Mouse (Mus musculus) frontal cortex, adult (tissue): Measurements from ENCODE around the gene Nhsl1.
"Not testable (repeated sequence)": the region's sequence is repeated elsewhere in the genome, so short reads cannot be mapped to it uniquely, and the experiment has no call there.

Source experiments
- ATAC-seq: cut with Nextera tagmentation; 2 replicates; pipeline ENCODE4 v1.9.2; 2017; ENCODE audit warnings: mild to moderate bottlenecking, moderate library complexity, mixed read lengths; ENCODE audit not compliant: low TSS enrichment

Gene Nhsl1

DNA sequence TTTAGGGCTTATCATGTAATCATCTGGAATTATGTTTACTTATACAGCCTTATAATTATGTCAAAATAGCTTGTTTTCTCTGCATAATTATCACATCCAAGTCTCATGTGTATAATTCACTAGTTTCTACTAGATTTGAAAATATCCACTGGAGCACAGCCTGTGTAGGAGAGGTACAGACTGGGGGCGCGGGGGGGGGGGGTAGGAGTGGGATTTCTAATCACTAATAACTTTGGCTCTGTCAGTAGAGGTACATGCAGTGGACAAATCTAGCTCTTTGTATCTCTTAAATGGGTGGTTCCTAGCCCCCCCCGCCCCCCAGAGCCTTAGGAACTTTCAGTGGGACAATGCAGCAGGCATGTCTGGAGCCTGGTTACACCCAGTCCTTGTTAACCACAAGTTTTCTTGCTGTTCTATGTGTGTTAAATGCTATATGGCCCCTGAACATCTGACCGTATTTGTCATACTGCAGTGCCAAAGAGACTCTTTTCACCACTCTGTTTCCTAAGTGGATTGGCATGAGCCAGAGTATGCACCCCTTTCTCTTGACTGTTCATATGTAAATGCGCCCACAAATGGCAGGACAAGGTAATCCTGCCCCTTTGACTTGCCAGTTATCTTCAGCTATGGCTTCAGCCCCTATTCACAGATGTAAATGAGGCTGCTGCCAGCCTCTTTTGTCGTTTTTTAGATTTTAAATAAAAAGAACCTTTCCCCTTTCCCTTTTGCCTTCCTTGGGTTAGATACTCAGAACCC lies 127.0 kb downstream of the Nhsl1 start:
- no peak for ATAC-seq

GRCm38 (mm10) chr10:18446359-18446820 lies 127.6 kb downstream of the Nhsl1 start:
- ATAC-seq, result no peak

GRCm38 (mm10) chr10:18447299-18447698 lies 128.5 kb downstream of the Nhsl1 start:
- no peak for ATAC-seq

- ATAC-seq, result not testable (repeated sequence)
Observed at GRCm38 (mm10) chr10:18448896-18449295, 130.1 kb downstream of the Nhsl1 start.

GRCm38 (mm10) chr10:18453380-18453779 lies 134.6 kb downstream of the Nhsl1 start:
- ATAC-seq, result peak; percentile 95

DNA sequence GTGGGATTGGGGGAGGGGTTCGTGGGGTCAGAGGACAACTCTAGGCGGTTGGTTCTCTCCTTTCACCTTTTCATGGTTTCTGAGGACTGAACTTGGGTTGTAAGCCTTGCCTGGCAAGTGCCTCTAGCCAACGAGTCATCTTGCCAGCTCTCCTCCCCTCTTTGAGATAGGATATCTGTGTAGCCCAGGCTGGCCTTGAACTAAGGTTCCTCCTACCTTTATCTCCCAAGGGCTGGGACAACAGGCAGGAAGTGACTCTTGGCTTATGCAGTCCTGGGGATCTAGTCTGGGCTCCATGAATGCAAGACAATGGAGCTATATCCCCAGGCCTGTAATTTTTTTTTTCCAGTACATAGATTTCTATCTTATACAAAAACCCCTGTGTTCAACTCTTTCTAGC lies 135.4 kb downstream of the Nhsl1 start:
- ATAC-seq, result no peak

DNA sequence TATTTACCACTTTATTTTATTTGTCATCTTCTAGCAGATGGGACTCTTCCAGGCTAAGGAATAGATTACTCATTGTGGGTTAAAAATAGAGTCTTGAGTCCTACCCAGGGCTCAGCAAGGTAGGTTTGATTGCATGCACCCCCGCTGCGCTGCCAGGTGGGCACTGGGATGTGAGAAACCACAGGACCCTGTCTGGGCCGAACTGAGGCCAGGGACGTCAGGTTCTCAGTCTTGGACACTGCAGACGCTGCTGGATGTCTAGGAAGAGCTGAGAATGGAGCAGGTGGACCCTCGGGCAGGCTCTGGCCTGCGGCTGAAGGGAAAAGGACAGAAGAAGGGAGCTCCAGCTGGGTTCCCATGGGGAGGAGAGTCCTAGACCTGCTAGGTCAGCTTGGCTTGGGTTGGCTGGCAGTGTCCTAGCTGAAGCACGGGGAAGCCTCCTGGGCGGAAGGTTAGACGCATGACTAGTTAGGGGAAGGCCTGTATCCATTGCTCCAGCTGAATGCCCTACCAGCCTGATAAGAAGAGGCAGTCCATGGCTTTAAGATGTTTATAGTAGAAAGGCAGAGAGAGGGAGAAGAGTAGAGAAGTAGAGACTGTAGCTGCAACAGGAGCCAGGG lies 136.6 kb downstream of the Nhsl1 start:
- ATAC-seq, result no peak

- no peak for ATAC-seq
Observed at GRCm38 (mm10) chr10:18457808-18458475, 139.2 kb downstream of the Nhsl1 start.

- ATAC-seq, result no peak
Observed at GRCm38 (mm10) chr10:18461336-18461735, 142.6 kb downstream of the Nhsl1 start.

DNA sequence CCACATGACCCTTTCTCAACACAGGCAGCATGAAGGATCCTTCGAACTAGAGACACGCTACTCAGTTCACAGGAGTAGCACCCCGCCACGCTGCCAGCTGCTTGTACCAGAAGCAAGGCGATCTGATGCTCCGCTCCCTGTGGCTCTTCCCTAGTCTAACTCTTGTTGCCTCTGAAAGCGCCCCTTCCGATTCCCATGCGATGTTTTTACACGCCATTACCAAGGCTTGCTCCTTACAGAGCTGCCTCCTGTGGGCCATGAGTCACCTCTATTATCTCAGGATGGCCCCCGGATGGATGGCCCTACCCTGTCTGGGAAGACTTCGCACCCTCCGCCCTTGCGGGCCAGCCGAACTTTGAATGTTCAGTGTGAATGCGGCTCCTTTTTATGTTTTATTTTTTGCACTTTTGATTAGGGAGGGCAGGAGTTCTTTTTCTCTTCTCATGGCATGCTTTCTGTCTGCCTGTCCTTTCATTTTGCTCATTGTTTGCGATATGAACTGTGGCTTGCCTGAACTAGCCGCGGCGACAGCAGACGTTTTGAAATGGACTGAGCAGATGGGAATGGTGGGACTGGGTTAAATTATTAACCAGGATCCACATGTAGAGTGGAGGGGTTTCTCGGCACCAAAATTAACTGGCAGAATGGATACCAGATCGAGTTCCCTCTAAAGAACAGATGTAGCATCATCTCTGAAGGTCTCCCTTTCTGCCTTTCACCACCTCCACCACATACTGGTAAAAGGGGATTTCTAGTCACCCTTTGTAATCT lies 144.5 kb downstream of the Nhsl1 start:
- ATAC-seq, result no peak

- ATAC-seq, result no peak
Observed at GRCm38 (mm10) chr10:18468396-18468795, 149.6 kb downstream of the Nhsl1 start.

DNA sequence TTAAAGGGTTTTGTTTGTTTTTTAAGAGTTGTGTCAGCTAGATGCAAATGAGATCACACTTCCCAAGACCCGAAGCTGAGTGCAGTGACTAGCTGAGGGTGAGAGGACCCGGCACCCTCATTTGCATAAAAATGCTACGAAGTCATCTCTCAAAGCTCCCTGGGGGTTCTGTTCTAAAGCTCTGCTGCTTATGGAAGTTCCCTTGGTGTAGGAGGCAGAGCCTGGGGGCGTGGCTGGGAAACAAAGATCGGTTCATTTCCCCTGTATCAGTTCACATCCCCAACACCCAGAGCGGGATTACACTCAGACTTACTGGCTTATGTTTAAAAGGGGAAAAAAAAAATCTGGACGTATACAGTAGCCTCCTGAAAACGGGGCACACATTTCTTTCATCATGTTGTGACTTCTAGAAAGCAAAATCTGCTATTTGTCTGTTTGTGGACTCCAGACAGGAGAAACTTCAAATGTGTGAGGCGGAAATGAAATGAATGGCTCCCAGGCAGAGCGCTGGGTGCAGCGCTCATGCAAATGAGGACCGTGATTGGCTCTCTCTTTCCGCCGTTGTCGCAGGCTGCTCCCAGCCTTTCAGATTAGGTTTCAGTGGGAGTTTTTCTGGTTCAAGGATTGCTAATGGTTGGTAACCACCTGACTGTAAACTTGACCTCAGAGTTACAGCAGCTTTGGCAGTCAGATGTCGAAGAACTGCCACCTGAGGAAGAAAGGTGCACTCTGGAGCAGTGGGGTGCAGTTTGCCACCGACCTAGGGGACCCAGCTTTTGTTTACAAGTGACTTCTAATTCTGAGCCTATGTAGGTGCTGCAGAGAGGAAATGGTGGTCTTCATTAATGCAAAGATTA lies 150.7 kb downstream of the Nhsl1 start:
- ATAC-seq, result peak; percentile 85

DNA sequence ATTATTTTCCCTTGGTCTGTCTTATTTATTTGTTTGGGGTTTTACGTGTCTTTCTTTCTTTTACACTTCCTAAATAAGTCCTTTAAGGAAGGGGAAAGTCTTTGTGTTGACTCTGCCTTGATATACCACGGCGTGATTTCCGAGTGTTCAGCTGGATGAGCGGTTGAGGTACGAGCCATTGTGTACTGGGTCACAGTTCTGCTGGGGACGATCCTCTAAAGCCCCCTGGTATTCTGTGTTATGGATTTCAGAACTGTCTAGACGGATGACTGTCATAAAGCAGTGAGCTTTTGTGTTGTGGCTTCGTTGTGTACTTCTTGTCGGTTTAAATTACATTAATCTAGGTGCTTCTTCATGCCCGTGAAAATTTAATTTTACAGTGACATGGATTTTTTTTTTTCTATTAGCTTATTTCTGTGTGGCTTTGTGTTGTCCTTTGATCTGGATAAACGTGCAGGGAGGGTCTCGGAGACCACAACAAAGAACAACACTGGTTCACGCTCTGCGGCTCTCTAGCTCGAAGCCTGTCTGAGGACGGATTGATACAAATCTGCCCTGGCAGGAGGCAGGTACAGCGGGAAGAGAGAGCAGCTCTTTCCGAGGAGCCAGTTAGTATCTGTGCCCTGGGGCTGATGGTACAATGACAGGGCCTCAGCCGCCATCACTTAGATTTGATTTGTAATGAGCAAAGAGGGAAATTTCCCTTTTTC lies 151.7 kb downstream of the Nhsl1 start:
- ATAC-seq, result no peak

- ATAC-seq, result no peak
Observed at GRCm38 (mm10) chr10:18471648-18472047, 152.9 kb downstream of the Nhsl1 start.

- ATAC-seq, result no peak; the same call in 1 of the 2 replicates
Observed at GRCm38 (mm10) chr10:18475126-18475525, 156.3 kb downstream of the Nhsl1 start.

DNA sequence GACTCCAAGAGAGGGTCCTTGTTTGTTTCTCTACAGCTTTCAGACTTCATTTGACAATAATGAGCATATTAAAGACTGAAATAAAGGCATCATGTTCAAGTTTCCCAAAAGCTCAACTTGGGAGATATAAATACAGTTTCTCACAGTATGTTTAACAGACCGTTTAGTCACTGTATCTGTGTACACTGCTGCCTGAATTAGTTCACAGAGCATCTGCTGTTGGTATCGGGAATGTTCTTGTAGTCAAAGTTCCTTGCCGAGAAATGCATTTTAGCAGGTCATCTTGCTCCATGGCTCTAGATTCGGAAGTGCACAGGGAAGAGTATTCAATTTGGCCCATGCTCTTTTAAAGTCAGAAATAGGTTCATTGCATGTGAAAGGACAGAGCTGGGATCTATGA lies 159.5 kb downstream of the Nhsl1 start:
- ATAC-seq, result peak; percentile 79

GRCm38 (mm10) chr10:18479285-18479684 lies 160.5 kb downstream of the Nhsl1 start:
- no peak for ATAC-seq

DNA sequence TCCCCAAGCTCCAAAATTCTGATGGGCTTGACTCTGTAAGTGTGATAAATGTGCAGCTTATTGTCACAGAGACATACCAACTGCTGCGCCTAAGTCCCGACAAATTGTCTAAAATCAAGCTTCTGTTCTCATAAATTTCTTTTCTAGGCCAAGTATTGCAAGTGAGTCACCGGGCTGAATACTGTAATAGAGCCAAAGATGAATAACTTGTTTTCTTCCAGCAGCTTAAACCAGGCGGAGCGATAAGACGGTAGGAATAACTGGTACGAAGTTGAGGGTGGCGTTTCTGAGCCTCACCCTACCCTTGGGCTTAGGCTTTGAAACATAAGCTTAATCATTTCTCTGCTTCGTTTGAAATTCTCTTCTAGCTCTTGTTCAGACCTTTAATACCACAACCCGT lies 162.1 kb downstream of the Nhsl1 start:
- ATAC-seq, result peak; percentile 48

DNA sequence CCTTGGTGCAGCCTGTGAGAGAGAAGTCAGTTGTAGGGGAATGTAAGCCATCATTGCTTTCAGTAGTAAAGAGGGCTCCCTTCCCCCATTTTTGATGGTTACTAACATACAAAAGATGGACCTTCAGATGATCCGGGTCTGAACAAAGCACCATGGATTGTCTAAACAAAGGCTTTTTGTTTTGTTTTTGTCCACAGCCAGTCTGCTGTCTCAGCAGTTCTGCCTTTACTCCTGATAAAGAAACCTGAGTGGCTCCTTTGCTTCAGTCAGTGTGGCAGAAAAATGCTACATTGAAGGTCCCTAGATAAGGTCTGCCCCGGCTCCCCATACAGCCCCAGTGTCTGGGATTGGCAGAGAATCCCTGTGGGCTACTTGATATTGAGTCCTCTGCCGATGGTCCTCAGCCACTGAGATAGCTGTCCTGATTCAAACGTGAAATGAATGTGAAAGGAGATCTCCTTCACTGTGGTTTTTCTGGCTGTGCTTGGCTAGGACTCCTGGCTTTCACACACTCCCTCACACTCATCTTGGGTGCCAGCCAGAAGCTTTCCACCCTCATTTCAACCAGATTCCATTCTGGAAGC lies 163.9 kb downstream of the Nhsl1 start:
- peak; percentile 76 for ATAC-seq

- ATAC-seq, result no peak
Observed at GRCm38 (mm10) chr10:18483658-18484057, 164.9 kb downstream of the Nhsl1 start.
